In the genomic region with DNA sequence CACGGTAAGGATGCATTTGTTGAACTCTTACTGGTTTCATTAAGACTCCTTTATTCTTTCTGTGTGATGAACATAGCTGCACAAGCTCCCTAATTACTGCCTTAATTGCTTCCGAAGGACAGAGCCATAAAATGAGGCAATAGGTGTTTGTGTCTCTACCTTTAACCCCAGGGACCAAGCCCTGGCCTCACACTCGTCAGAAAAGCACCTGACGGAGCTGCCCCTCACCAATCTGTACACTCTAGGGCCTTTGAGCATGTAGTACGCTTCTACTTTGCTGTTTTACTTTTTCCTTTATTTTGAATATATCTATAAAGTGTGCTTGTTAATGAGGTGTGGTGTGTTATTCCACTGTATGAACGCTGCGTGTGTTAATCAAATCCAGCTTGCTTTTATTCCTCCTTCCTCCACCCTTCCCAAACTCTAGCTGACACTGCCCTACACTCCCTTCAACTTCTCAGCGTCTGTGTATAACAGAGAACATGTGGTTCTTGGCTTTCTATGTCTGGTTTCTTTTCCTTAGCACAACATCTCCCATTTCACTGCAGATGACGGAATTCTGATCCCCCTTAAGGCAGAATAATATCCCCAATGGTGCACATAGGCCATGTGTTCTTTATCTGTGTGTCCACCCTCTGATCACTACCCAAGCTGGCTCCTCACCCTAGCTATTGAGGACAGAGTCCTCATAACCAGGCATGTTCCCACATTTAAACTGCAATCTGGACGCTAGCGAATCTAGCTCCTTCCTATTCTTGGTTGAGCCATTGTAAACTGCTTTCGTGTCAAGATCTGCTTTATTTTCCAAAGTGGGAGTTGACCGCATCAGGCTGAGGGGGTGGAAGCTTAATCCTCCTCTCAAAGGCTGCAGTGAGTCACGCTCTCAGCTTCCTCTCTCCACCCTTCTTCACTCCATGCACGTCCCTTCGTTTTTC, we compare ENCODE assay signal across 10 mouse cellular contexts. TPM values are rescaled to one million over a fixed set of nuclear protein-coding genes. Genes with fewer than 3 reads are reported as not detected.
A peak's percentile ranks its signal among the peaks of the same experiment; 100 is the strongest.
DNase-seq lines count a peak whose midpoint lies in the region; ATAC-seq and TF ChIP-seq lines count a peak whose summit lies in the region.
"Had no signal": no experiment of that assay in that cellular context is flagged by ENCODE, and none has a peak within 500 bp of the region (broad histone marks: within the 10 kb centered on the region; RNA-seq: fewer than 3 reads in every experiment).

No protein-coding gene starts in this region.

- TF ChIP-seq CTCF in liver, postnatal 0 days (IDR thresholded peaks at IDR 0.05; ENCODE audit: low read depth): no peak

- DNase-seq in gastrocnemius, adult 18-20 months (ENCODE audit: low spot score): peak; percentile 46
- no peak for DNase-seq in gastrocnemius, postnatal 36 days
- DNase-seq in midbrain, embryonic 11.5 days (ENCODE audit: low spot score, missing footprints): peak; percentile 92
- peak; percentile 51 for DNase-seq in heart, postnatal 25 days (ENCODE audit: low spot score)
- DNase-seq in liver, postnatal 0 days: no peak
- DNase-seq: cerebellum, postnatal 36 days had no signal

- no peak overlapping the region for H3K4me3 ChIP-seq in midbrain, embryonic 11.5 days (ENCODE audit: low read depth, low read length)
- no peak overlapping the region for H3K4me3 ChIP-seq in midbrain, embryonic 13.5 days (replicated peaks)
- no peak overlapping the region for H3K4me3 ChIP-seq in stomach, embryonic 14.5 days (ENCODE audit: low read depth, low read length)
- H3K4me3 ChIP-seq in hindbrain, embryonic 13.5 days: no peak overlapping the region
- no peak overlapping the region for H3K4me3 ChIP-seq in liver, postnatal 0 days (ENCODE audit: low read depth, low read length)
- H3K4me3 ChIP-seq: hindbrain, embryonic 10.5 days had no signal

- no peak overlapping the region for H3K9ac ChIP-seq in midbrain, embryonic 11.5 days (ENCODE audit: low read length)
- H3K9ac ChIP-seq in midbrain, embryonic 13.5 days (replicated peaks): no peak overlapping the region
- H3K9ac ChIP-seq in stomach, embryonic 14.5 days (replicated peaks; ENCODE audit: low read depth, low read length): no peak overlapping the region
- no peak overlapping the region for H3K9ac ChIP-seq in hindbrain, embryonic 13.5 days
- no peak overlapping the region for H3K9ac ChIP-seq in liver, postnatal 0 days (replicated peaks)

- H3K27ac ChIP-seq in midbrain, embryonic 11.5 days (ENCODE audit: low read depth, low read length): no peak overlapping the region
- H3K27ac ChIP-seq in midbrain, embryonic 13.5 days: no peak overlapping the region
- peak overlapping the region; percentile 74; the same call in 1 of the 2 replicates for H3K27ac ChIP-seq in stomach, embryonic 14.5 days (ENCODE audit: low read length)
- no peak overlapping the region for H3K27ac ChIP-seq in hindbrain, embryonic 13.5 days
- no peak overlapping the region for H3K27ac ChIP-seq in liver, postnatal 0 days (ENCODE audit: low read depth)
- H3K27ac ChIP-seq: hindbrain, embryonic 10.5 days had no signal

- intact Hi-C loops in gastrocnemius, postnatal 36 days (cut with DNase I): no loop called here
- intact Hi-C loops in heart, postnatal 25 days (cut with DNase I): no loop called here

- no peak for ATAC-seq in midbrain, embryonic 11.5 days (ENCODE audit: low FRiP score)
- ATAC-seq in midbrain, embryonic 13.5 days: no peak
- ATAC-seq in stomach, embryonic 14.5 days (ENCODE audit: insufficient number of reproducible peaks, insufficient read depth, low FRiP score, low read depth): peak; percentile 74; the same call in 1 of the 2 replicates
- no peak for ATAC-seq in hindbrain, embryonic 13.5 days (ENCODE audit: low FRiP score)
- ATAC-seq in liver, postnatal 0 days: no peak

- no peaks in the 10 kb centered on the region for H3K27me3 ChIP-seq in midbrain, embryonic 11.5 days (ENCODE audit: control insufficient read depth, insufficient read depth, low read length)
- no peaks in the 10 kb centered on the region for H3K27me3 ChIP-seq in midbrain, embryonic 13.5 days
- H3K27me3 ChIP-seq in stomach, embryonic 14.5 days (ENCODE audit: control insufficient read depth, insufficient read depth, low read length): no peaks in the 10 kb centered on the region
- no peaks in the 10 kb centered on the region for H3K27me3 ChIP-seq in hindbrain, embryonic 13.5 days
- H3K27me3 ChIP-seq in liver, postnatal 0 days (ENCODE audit: insufficient read depth, low read length): no peaks in the 10 kb centered on the region

- no peaks in the 10 kb centered on the region for H3K9me3 ChIP-seq in midbrain, embryonic 11.5 days (ENCODE audit: control insufficient read depth, low read length)
- H3K9me3 ChIP-seq in midbrain, embryonic 13.5 days: no peaks in the 10 kb centered on the region
- H3K9me3 ChIP-seq in stomach, embryonic 14.5 days (ENCODE audit: control insufficient read depth, low read depth, low read length): no peaks in the 10 kb centered on the region
- H3K9me3 ChIP-seq in hindbrain, embryonic 13.5 days: no peaks in the 10 kb centered on the region
- H3K9me3 ChIP-seq in liver, postnatal 0 days (ENCODE audit: low read length): no peaks in the 10 kb centered on the region
- H3K9me3 ChIP-seq: hindbrain, embryonic 10.5 days had no signal

- peaks cover 15% of the 10 kb centered on the region for H3K4me1 ChIP-seq in midbrain, embryonic 11.5 days (ENCODE audit: control insufficient read depth, insufficient read depth, low read length)
- H3K4me1 ChIP-seq in midbrain, embryonic 13.5 days (replicated peaks): peaks cover 22% of the 10 kb centered on the region
- H3K4me1 ChIP-seq in stomach, embryonic 14.5 days (ENCODE audit: control insufficient read depth, insufficient read depth, low read length): peaks cover 17% of the 10 kb centered on the region; the same call in 1 of the 2 replicates
- H3K4me1 ChIP-seq in hindbrain, embryonic 13.5 days (replicated peaks): no peaks in the 10 kb centered on the region
- H3K4me1 ChIP-seq in liver, postnatal 0 days (ENCODE audit: insufficient read depth): no peaks in the 10 kb centered on the region
- H3K4me1 ChIP-seq: hindbrain, embryonic 10.5 days had no signal

- WGBS in midbrain, embryonic 11.5 days: 52% methylated on average over 16 of the region's 16 CpGs
- 52% methylated on average over 16 of the region's 16 CpGs for WGBS in midbrain, embryonic 13.5 days
- 53% methylated on average over 16 of the region's 16 CpGs for WGBS in stomach, embryonic 14.5 days
- 75% methylated on average over 16 of the region's 16 CpGs for WGBS in hindbrain, embryonic 13.5 days
- 77% methylated on average over 16 of the region's 16 CpGs for WGBS in liver, postnatal 0 days (ENCODE audit: insufficient replicate concordance)

- H3K36me3 ChIP-seq in midbrain, embryonic 11.5 days (ENCODE audit: control insufficient read depth, insufficient read depth, low read length): no peaks in the 10 kb centered on the region
- H3K36me3 ChIP-seq in midbrain, embryonic 13.5 days: no peaks in the 10 kb centered on the region
- no peaks in the 10 kb centered on the region for H3K36me3 ChIP-seq in stomach, embryonic 14.5 days (ENCODE audit: control insufficient read depth, insufficient read depth, low read length)
- no peaks in the 10 kb centered on the region for H3K36me3 ChIP-seq in hindbrain, embryonic 13.5 days
- no peaks in the 10 kb centered on the region for H3K36me3 ChIP-seq in liver, postnatal 0 days (replicated peaks; ENCODE audit: insufficient read depth, low read length)
- H3K36me3 ChIP-seq: hindbrain, embryonic 10.5 days had no signal

- H3K4me2 ChIP-seq in midbrain, embryonic 11.5 days: no peak overlapping the region
- H3K4me2 ChIP-seq in midbrain, embryonic 13.5 days (replicated peaks): no peak overlapping the region
- H3K4me2 ChIP-seq in stomach, embryonic 14.5 days (replicated peaks; ENCODE audit: low read depth, low read length): no peak overlapping the region
- no peak overlapping the region for H3K4me2 ChIP-seq in hindbrain, embryonic 13.5 days
- H3K4me2 ChIP-seq in liver, postnatal 0 days (ENCODE audit: low read depth, low read length): no peak overlapping the region

- TF ChIP-seq EP300 in liver, postnatal 0 days (IDR thresholded peaks at IDR 0.05; ENCODE audit: low read depth): no peak

RNA-seq across cellular contexts. Expression of a gene that starts 52.5 kb away (rescaled TPM):
- total RNA-seq in gastrocnemius, adult 18-20 months (2021): 10 to 100 TPM; 34.2 to 51.0 TPM
- total RNA-seq in gastrocnemius, postnatal 36 days (2021): 10 to 100 TPM; 33.2 to 40.3 TPM
- polyA plus RNA-seq in midbrain, embryonic 11.5 days (2014; fragmentation: Nextera tagmentation; extraction: Ambion mirVana): 27.0 and 31.8 TPM in 2 replicates
- polyA plus RNA-seq in midbrain, embryonic 13.5 days (2015; fragmentation: Nextera tagmentation; extraction: Ambion mirVana): 10.5 and 11.1 TPM in 2 replicates
- 10 to 100 TPM; 56.8 to 72.0 TPM for total RNA-seq in heart, postnatal 25 days (2021)
- 88.4 and 92.8 TPM in 2 replicates for polyA plus RNA-seq in stomach, embryonic 14.5 days (2014; fragmentation: Nextera tagmentation; extraction: Ambion mirVana)
- polyA plus RNA-seq in hindbrain, embryonic 13.5 days (2015; fragmentation: Nextera tagmentation; extraction: Ambion mirVana): 12.9 and 13.6 TPM in 2 replicates
- 58.7 and 59.4 TPM in 2 replicates for polyA plus RNA-seq in liver, postnatal 0 days (2015; fragmentation: Nextera tagmentation; extraction: Ambion mirVana)

Comparison
In these comparisons a context has a peak if more than half of its experiments do, and no peak if none do; other contexts are left out.
1. DNase-seq: peak in gastrocnemius, adult 18-20 months (single experiment), midbrain, embryonic 11.5 days (single experiment) and heart, postnatal 25 days (single experiment); none in gastrocnemius, postnatal 36 days (0 of 2) and liver, postnatal 0 days (single experiment).